Mouse (Mus musculus) heart, postnatal 25 days (tissue): ENCODE data around the gene Dnal4. TPM values are rescaled to one million over a fixed set of nuclear protein-coding genes. Genes with fewer than 3 reads are reported as not detected.

ENCODE experiments used
- DNase-seq: peaks from one replicate; pipeline ENCODE4 v3.0.0; 2022; ENCODE audit warnings: low spot score
- intact Hi-C: fragments of 180-260 bp; cut with DNase I; formaldehyde crosslinking; loops from one replicate; pipeline ENCODE4 v1.15.1; 2025
- total RNA-seq, 2 experiments: library from RNA; stranded (reverse); gene quantifications; 2 replicates each; pipeline ENCODE4 v1.2.3; 2021

The Dnal4 gene
- total RNA-seq, 2 experiments from 2014 or later: 20.5 to 22.9 TPM

DNA sequence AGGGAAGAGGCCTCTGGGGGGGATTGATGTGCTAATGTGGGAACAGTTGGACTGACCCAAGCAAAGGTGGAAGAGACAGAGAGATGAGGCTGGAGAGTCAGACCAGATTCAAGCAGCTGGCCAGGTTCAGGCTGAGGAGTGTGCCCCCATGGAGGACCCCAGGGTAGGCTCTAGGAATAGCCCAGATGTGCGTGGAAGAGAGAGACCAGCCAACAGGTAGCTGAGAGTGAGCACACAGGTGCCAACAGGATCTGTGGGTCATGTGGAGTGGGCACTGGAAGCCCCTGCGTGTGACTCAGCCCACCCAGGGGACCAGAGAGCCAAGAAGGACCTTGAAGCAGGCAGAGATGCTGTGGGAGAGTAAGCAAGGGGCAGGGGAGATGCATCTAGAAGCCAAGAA, 24.0 kb upstream of the Dnal4 start:
- intact Hi-C loops: no loop called here
- no peak for DNase-seq

DNA sequence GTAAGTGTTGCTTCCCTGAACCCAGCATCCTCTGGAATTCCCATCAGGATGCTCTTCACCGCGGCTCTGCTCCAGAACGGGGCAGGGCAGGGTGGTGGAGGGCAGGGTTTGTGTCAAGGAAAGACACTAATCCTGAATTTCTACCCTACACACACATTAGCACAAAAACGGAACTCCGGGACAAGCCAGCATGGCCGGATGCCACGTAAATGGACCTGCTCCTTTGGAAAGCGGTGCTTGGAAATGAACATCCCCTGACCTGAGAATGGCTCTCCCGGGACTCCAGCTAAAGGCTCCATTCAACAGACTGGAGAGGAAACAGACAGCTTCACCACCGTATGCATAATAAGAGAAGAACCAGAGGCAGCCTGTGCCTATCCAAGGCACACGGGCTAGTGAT, 23.1 kb upstream of the Dnal4 start:
- no peak for DNase-seq
- intact Hi-C loops: no loop called here

DNA sequence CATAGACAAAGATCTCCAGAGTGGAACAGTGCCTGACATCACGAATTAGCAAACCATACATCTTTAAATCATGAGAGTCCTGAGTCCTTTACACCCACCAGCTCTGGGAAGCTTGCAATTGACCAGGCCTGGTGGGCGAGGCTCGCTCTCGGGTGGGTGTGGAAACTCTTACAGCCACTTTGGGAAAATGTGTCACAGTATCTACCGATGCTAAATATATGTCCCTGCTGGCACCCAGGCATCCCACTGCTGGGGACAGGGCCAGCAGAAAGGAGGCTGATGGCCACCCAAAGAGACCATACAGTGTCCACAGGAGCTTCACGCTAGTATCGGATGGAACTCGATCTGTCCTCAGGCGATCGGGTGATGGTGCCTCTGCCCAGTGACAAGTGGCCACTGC, 20.9 kb upstream of the Dnal4 start:
- intact Hi-C loops: no loop called here
- no peak for DNase-seq

GRCm38 (mm10) chr15:79797680-79798079, 20.0 kb upstream of the Dnal4 start:
- no peak for DNase-seq
- intact Hi-C loops: no loop called here

DNA sequence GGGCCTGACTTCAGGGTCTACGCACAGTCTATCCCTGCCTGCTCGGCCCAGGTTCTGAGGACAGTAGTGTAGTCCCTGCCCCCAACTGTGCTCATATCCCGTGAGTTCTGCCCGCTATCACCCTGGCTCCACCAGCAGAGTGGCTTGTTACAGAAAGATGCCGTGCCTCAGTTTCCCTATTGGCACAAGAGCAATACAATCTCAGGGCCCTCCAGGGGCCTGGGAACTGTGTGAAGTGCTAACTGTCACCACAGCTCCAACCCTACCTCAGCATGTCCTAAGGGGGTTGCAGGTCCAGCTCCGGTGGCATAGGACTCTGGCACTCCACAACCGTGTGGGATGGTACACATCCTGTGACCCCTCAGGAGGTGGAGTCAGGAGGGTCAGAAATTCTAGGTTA, 19.4 kb upstream of the Dnal4 start:
- intact Hi-C loops: no loop called here

DNA sequence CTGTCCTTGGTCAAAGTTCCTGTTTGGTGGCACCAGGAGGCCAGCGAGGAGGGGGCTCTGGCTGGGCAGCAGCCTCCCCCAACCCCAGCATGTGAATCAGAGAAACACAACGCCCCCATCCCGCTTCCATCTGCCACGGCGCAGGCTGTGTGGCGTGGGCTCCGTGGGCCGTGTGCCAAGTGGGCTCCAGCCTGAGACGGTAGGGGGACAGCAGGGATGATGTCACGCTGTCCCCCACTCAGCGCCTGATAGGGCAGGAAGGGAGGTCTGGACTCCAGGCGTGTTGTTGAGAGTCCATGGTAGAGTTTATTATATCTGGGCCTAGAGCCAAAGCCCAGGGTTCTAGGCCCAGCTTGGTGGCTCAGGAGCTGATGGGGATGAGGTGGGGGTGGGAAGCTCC, 18.6 kb upstream of the Dnal4 start:
- intact Hi-C loops: no loop called here
- DNase-seq: no peak

More for the DNA sequence above, 19.4 kb upstream of the Dnal4 start:
- no peak for DNase-seq

GRCm38 (mm10) chr15:79794173-79794572, 16.5 kb upstream of the Dnal4 start:
- intact Hi-C loops: no loop called here
- no peak for DNase-seq

GRCm38 (mm10) chr15:79793076-79793475, 15.4 kb upstream of the Dnal4 start:
- no peak for DNase-seq
- intact Hi-C loops: no loop called here

GRCm38 (mm10) chr15:79792455-79792854, 14.8 kb upstream of the Dnal4 start:
- intact Hi-C loops: no loop called here
- DNase-seq: no peak

DNA sequence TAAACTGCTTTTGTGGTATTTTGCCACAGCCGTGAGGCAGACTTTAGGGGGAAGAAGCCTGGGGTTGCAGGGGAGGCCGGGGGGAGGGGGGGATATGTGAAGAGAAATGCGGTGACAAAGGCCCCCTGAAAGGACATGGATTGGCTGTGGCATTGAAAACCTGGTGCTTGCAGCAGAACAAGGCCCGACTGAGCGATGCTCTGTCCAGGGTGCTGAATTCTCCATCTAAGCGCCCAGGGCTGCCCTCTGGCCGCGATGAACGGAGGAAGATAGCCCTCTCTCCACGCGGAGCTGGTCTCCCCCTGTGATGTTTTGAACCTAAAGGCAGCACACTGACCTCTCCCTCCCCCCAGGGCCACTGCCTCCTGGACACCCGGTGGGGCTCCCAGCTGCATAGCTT, 13.9 kb upstream of the Dnal4 start:
- intact Hi-C loops: no loop called here
- no peak for DNase-seq

- DNase-seq: no peak
- intact Hi-C loops: no loop called here
Observed at GRCm38 (mm10) chr15:79790905-79791304, 13.3 kb upstream of the Dnal4 start.

DNA sequence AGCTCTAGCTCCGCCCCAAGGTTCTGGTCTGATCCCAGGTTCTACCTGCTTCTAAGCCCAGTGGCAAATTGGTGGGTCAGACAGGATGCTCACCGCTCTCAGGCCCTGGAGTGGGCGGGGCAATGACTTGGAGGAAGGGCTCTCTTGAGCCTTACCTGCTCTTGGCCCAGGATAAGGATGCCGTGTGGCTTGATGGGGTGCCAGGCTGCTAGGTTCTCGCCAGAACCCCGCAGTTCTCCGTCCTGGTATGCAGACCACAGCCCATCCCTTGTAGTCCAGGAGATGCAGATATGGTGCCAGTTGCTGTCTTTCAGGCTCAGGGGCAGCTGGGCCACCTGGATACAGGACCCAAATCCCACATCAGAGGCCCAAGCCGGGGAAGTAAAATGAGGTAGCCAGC, 12.5 kb upstream of the Dnal4 start:
- intact Hi-C loops: no loop called here
- DNase-seq: no peak

- no peak for DNase-seq
- intact Hi-C loops: no loop called here
Observed at GRCm38 (mm10) chr15:79787815-79788214, 10.2 kb upstream of the Dnal4 start.

DNA sequence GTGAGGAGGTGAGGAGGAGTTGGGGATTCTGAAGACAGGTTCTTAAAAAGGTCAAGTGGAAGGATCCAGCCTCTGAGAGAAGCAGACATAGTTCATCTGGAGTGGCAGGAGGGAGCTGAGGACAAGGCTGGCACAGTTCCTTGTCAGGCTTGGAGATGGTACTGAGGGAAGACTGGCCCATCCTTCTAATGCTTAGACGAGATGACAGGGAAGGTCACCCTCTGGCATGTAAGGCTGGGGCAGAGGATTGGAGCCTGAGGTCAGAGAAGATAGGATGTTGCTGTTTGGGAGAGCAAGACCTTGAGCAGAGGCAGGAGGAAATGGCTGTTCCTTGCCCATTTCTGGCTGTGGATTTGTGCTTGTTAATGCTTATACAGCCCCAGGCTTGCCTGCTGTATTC, 7.4 kb upstream of the Dnal4 start:
- intact Hi-C loops: no loop called here
- DNase-seq: no peak

- no peak for DNase-seq
- intact Hi-C loops: no loop called here
Observed at GRCm38 (mm10) chr15:79775662-79776061, 2.0 kb downstream of the Dnal4 start.

DNA sequence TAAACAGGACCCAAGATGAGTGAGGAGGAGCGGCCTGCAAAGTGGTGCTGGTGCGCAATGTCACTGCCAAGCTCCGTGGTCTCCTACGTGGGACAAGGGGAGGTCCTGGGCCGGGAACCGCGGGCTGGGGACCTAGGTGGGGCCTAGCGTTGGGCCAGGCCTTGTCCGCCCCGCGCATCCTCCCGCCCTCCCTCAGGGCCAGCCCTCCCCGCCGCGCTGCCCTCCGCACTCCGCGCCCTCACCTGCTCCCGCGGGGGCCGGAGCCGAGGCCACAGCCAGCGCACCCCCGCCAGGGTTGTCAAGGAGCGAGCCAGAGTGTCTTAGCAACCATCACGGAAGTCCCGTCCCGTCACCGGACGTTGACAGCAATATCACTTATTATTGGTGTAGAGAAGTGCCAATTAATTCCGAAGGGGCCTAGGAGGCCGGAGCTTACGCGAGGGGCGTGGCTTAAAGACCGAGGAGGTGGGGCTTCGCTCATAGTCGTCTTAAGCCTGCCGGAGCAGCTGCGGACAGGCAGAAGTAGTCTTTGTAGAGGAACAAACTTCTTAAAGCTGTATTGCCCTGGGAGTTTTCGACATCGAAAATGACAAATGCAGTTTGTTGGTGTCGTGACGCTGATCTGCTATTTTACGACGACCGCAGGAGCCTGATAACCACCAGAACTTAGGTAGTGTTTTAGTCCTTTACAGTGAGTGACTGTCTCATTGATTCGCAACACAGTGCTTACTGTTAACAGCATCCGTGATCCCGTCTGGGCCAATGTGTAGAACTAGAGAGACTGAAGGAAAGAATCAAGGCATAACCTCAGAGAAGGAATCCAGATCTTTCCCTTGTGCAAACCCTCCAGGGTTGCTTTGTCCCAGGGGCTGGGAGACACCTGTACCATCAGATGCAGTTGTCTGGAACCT, 3.3 kb downstream of the Dnal4 start:
- intact Hi-C loops: no loop called here

DNA sequence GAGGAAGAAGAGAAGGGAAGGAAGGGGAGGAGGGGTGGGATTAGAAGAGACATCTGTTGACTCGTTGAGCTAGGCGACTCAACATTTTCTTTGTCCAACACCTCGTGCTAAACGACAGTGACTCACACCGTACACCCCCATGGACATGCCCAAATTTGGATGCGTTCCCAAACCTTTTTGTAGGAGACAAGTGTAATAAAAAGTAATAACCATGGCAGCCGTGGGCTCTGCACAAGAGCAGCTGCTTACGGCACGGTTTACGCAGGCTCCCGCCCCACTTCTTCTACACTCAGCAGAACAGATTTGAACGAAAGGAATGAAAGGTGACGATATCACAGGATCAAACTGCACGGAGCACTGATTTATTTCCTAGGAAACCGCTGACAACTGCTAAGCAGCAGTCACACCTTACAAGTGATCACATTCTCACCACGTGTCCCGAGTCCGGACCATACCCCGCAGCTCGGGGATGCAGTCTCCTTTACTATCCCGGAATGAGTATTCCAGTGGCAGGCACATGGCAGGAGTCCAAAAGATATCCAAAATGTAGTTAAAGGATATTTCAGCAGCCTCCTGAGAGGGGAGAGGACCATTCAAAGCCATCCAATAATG, 6.9 kb downstream of the Dnal4 start:
- DNase-seq: no peak
- intact Hi-C loops: no loop called here

More for the DNA sequence above, 3.3 kb downstream of the Dnal4 start:
- DNase-seq: peak; percentile 95

DNA sequence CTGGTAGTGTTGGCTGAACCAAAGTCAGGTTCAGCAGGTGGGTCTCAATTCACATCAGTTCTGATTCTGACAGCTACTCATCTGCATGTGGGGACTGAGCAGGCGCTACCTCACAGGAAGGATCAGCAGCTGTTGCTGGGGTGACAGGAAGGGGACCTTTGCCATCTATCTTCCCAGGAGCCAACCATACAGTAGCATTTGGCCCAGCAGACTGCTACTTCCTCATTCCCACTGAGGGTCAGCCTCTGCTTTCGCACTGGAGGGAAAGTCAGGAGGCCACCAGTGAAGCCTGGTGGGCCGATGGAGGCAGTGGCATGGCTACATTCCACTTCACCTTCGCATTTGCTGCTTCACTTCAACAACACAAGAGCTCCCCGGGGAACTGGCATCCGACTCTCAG, 9.3 kb downstream of the Dnal4 start:
- DNase-seq: no peak
- intact Hi-C loops: loop anchor here (10.0 kb wide), 1 partner anchor 316 kb away; no protein-coding TSS in a partner anchor

DNA sequence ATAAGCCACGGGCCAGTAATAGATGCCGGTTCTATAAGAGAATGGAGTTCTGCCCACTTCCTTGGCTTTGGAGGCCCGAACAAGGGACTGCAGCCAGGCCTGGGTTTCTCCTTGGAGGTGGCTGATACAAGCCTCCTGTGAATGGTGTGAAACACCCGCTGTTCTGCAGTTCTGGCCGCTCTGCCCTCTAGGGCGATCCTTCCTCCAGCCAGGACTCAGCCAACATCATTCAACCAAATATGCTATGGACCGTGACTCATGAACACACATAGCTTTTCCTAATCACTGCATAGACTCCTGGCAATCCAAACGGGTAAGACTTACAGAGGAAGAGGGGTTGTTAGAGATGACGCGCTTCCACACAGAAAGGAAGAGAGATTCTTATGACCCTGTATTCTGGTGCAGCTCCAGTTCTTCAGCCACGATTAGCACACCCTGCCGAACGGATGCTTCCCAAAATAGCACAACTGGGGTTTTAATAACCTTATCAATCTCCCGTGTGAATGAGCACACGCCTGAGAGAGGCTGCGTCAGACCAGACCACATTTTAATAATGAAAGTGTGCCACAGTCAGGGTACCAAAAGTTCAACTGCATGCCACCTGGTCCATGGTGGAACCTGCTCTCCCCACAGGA, 10.2 kb downstream of the Dnal4 start:
- intact Hi-C loops: loop anchor here (10.0 kb wide), 1 partner anchor 317 kb away; no protein-coding TSS in a partner anchor
- no peak for DNase-seq

DNA sequence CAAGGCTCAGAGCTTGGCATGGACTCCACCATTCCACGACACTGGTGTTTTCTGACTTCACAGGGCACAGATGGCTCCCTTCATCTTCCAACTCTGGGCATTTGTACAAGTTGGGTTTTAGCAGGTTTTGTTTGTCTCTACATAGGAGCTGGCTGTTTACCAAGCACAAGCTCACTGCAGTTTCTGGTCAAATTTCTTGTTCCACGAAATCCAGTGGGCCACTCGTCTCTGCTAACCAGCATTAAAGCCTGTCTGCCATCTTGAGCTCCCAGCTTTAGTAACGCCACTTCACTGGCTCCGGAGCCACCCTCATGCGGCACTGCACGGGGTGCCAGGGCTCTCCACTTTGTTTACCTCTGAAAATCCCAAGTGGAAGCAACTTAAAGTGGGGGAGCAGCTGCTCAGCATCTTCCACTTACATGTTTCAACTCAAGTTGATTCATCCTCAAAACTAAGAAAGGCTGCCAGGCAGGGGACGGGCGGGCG, 11.0 kb downstream of the Dnal4 start:
- no peak for DNase-seq
- intact Hi-C loops: loop anchor here (10.0 kb wide), 1 partner anchor 318 kb away; no protein-coding TSS in a partner anchor

DNA sequence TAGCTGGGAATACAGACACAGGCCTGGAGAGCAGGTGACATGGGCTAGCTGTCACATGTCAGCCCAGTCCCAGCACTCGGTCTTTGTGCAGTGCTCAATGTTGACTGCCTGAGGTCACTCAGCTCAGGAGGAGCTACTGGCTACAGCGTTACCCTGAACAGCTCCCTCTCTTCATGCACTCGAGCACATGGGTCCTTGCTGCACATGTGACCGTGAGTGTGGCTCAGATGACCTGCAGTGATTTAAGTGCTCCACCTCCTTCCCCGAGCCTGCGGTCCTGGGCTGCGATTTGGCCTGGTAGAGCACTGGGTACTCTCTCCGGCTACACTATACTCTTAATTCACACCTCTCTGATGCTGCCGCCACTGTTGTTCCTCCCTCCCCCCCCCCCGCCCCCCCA, 11.5 kb downstream of the Dnal4 start:
- intact Hi-C loops: loop anchor here (10.0 kb wide), 1 partner anchor 319 kb away; no protein-coding TSS in a partner anchor
- DNase-seq: no peak
